Mouse (Mus musculus) brain, embryonic 14.5 days (tissue): ENCODE measurements around the gene Col8a1.

Source experiments
- CTCF ChIP-seq: fragments of 200-500 bp; IDR thresholded peaks from 2 replicates; pipeline ENCODE4 v1.5.1; 2012; ENCODE audit warnings: inconsistent platforms, mild to moderate bottlenecking, moderate library complexity, borderline replicate concordance; ENCODE audit not compliant: insufficient read depth, insufficient read length; ENCODE audit errors: extremely low read depth
- POLR2A ChIP-seq: fragments of 200-500 bp; IDR thresholded peaks from 2 replicates; pipeline ENCODE4 v1.6.1; 2012; ENCODE audit warnings: mild to moderate bottlenecking, inconsistent platforms, borderline replicate concordance; ENCODE audit not compliant: poor library complexity, insufficient read depth, insufficient read length, severe bottlenecking; ENCODE audit errors: extremely low read depth

GRCm38 (mm10) chr16:57765615-57766014 lies 11.1 kb upstream of the Col8a1 start:
- TF ChIP-seq CTCF (no peak), POLR2A (no peak)
